In the genomic region with DNA sequence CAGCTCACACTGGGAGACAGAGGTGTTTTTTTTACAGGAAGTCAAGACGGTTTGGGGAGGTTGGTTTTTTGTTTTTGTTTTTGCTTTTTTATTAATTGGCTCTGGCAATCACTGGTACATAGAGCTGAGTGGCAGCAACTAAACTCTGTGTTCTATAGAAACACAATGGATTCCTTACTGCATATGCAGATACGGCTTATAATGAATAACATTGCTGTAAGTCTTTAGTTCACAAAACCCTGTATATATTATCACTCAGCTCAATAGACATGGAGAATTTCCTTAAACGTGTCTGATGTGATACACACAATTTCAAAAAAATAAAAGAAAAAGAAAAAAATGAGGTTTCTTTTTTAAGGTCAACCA, we compare ENCODE assay signal across 14 mouse cellular contexts.
"Had no signal": no experiment of that assay in that cellular context is flagged by ENCODE, and none has a peak within 500 bp of the region (broad histone marks: within the 10 kb centered on the region; RNA-seq: fewer than 3 reads in every experiment).

No protein-coding gene starts in this region.

- H3K27ac ChIP-seq: kidney, postnatal 0 days; layer of hippocampus, adult 2 months; limb, embryonic 12.5 days; limb, embryonic 15.5 days; liver, embryonic 14.5 days; macrophage; neural tube, embryonic 13.5 days had no signal

- DNase-seq: liver, postnatal 0 days; thymus, adult 18-20 months; thymus, postnatal 36 days had no signal

- H3K9me3 ChIP-seq: limb, embryonic 12.5 days; limb, embryonic 15.5 days; neural tube, embryonic 13.5 days had no signal

- H3K4me2 ChIP-seq: limb, embryonic 12.5 days; limb, embryonic 15.5 days; liver, embryonic 11.5 days; lung, embryonic 14.5 days; neural tube, embryonic 13.5 days had no signal

- ATAC-seq: liver, postnatal 0 days; lung, postnatal 0 days had no signal

- H3K36me3 ChIP-seq: limb, embryonic 12.5 days; limb, embryonic 15.5 days; neural tube, embryonic 13.5 days had no signal

- H3K9ac ChIP-seq: limb, embryonic 12.5 days; limb, embryonic 15.5 days; liver, embryonic 14.5 days; liver, postnatal 0 days; lung, embryonic 14.5 days; neural tube, embryonic 13.5 days had no signal

- H3K4me1 ChIP-seq: limb, embryonic 12.5 days; limb, embryonic 15.5 days; neural tube, embryonic 13.5 days had no signal

- H3K27me3 ChIP-seq: limb, embryonic 12.5 days; limb, embryonic 15.5 days; neural tube, embryonic 13.5 days had no signal

- H3K4me3 ChIP-seq: layer of hippocampus, adult 2 months; limb, embryonic 12.5 days; limb, embryonic 15.5 days; myocyte; neural tube, embryonic 13.5 days had no signal
